Mouse (Mus musculus): Measurements from ENCODE around the gene Gatd1.
"Not testable (repeated sequence)": the region's sequence is repeated elsewhere in the genome, so short reads cannot be mapped to it uniquely, and the experiment has no call there.

The Gatd1 gene

GRCm38 (mm10) chr7:141428701-141429100 lies 14.8 kb upstream of the Gatd1 start:
- no peak for DNase-seq (ENCODE audit: low spot score in 2 of 2)

- no peak for DNase-seq (ENCODE audit: low spot score in 2 of 2)
Observed at GRCm38 (mm10) chr7:141426948-141427730, 13.2 kb upstream of the Gatd1 start.

GRCm38 (mm10) chr7:141423811-141424210 lies 9.9 kb upstream of the Gatd1 start:
- DNase-seq (ENCODE audit: low spot score in 2 of 2), result no peak

- no peak for DNase-seq (ENCODE audit: low spot score in 2 of 2)
Observed at GRCm38 (mm10) chr7:141420030-141420702, 6.2 kb upstream of the Gatd1 start.

GRCm38 (mm10) chr7:141418970-141419369 lies 5.0 kb upstream of the Gatd1 start:
- DNase-seq (ENCODE audit: low spot score in 2 of 2), result no peak

- DNase-seq (ENCODE audit: low spot score in 2 of 2), result no peak
Observed at GRCm38 (mm10) chr7:141417731-141418681, 4.1 kb upstream of the Gatd1 start.

- DNase-seq (ENCODE audit: low spot score in 2 of 2), result no peak
Observed at GRCm38 (mm10) chr7:141416144-141416841, 2.4 kb upstream of the Gatd1 start.

- DNase-seq (ENCODE audit: low spot score in 2 of 2), result no peak
Observed at GRCm38 (mm10) chr7:141413331-141413730, 605 bp downstream of the Gatd1 start.

- DNase-seq (ENCODE audit: low spot score in 2 of 2), result no peak
Observed at GRCm38 (mm10) chr7:141411667-141412066, 2.3 kb downstream of the Gatd1 start.

GRCm38 (mm10) chr7:141410631-141411030 lies 3.3 kb downstream of the Gatd1 start:
- DNase-seq (ENCODE audit: low spot score in 2 of 2), result no peak

- DNase-seq (ENCODE audit: low spot score in 2 of 2), result peak; percentile 69 to 83
Observed at GRCm38 (mm10) chr7:141408833-141409232, 5.1 kb downstream of the Gatd1 start.

GRCm38 (mm10) chr7:141407670-141408069 lies 6.3 kb downstream of the Gatd1 start:
- not testable (repeated sequence) for DNase-seq (ENCODE audit: low spot score in 2 of 2)

- no peak for DNase-seq (ENCODE audit: low spot score in 2 of 2)
Observed at GRCm38 (mm10) chr7:141405466-141405865, 8.5 kb downstream of the Gatd1 start.

GRCm38 (mm10) chr7:141403305-141403704 lies 10.6 kb downstream of the Gatd1 start:
- DNase-seq (ENCODE audit: low spot score in 2 of 2), result no peak

GRCm38 (mm10) chr7:141395348-141395747 lies 18.6 kb downstream of the Gatd1 start:
- DNase-seq (ENCODE audit: low spot score in 2 of 2), result no peak

GRCm38 (mm10) chr7:141394771-141395170 lies 19.2 kb downstream of the Gatd1 start:
- no peak for DNase-seq (ENCODE audit: low spot score in 2 of 2)

GRCm38 (mm10) chr7:141394158-141394557 lies 19.8 kb downstream of the Gatd1 start:
- DNase-seq (ENCODE audit: low spot score in 2 of 2), result no peak

GRCm38 (mm10) chr7:141392552-141393222 lies 21.2 kb downstream of the Gatd1 start:
- DNase-seq (ENCODE audit: low spot score in 2 of 2), result no peak

GRCm38 (mm10) chr7:141391625-141392551 lies 22.0 kb downstream of the Gatd1 start, which contains the start of gene Taldo1:
Gene Taldo1 (plus strand): TSS chr7:141392199.
- DNase-seq (ENCODE audit: low spot score in 2 of 2), result peak; percentile 97 to 98

Data from heart, adult 9 months (tissue).